Mouse (Mus musculus) neural tube, embryonic 15.5 days (tissue): ENCODE measurements around the gene Aff4. TPM values are rescaled to one million over a fixed set of nuclear protein-coding genes. Genes with fewer than 3 reads are reported as not detected.

Source experiments
- ATAC-seq: fragments of 200-750 bp; cut with Nextera tagmentation; 2 replicates; pipeline ENCODE4 v1.8.0; 2017; ENCODE audit warnings: mild to moderate bottlenecking, moderate TSS enrichment, moderate library complexity; ENCODE audit not compliant: low FRiP score
- H3K27ac ChIP-seq: fragments of 300-500 bp; sonication (generic); replicated peaks from 2 replicates; pipeline ENCODE4 v1.5.1; 2015; ENCODE audit warnings: mild to moderate bottlenecking, inconsistent platforms
- H3K27me3 ChIP-seq: fragments of 300-500 bp; sonication (generic); replicated peaks from 2 replicates; pipeline ENCODE4 v1.6.1; 2015; ENCODE audit warnings: inconsistent platforms
- H3K36me3 ChIP-seq: fragments of 300-500 bp; sonication (generic); 2 replicates; pipeline ENCODE4 v1.6.1; 2015; ENCODE audit warnings: inconsistent platforms
- H3K4me1 ChIP-seq: fragments of 300-500 bp; sonication (generic); 2 replicates; pipeline ENCODE4 v1.6.1; 2015; ENCODE audit warnings: inconsistent platforms
- H3K4me2 ChIP-seq: fragments of 300-500 bp; sonication (generic); 2 replicates; pipeline ENCODE4 v1.6.1; 2015; ENCODE audit warnings: inconsistent platforms, mild to moderate bottlenecking, moderate library complexity
- H3K4me3 ChIP-seq: fragments of 300-500 bp; sonication (generic); replicated peaks from 2 replicates; pipeline ENCODE4 v1.5.1; 2015; ENCODE audit warnings: mild to moderate bottlenecking, inconsistent platforms
- H3K9ac ChIP-seq: fragments of 300-500 bp; sonication (generic); replicated peaks from 2 replicates; pipeline ENCODE4 v1.6.1; 2015; ENCODE audit warnings: mild to moderate bottlenecking, inconsistent platforms
- H3K9me3 ChIP-seq: fragments of 300-500 bp; sonication (generic); replicated peaks from 2 replicates; pipeline ENCODE4 v1.6.1; 2016; ENCODE audit warnings: inconsistent platforms
- WGBS: fragments of 180-500 bp; shearing (Covaris S2); methylation state at CpG from one replicate; pipeline ENCODE4 v1.1.7; 2015; ENCODE audit warnings: mixed read lengths; 5-methylcytosine and 5-hydroxymethylcytosine counted together
- polyA plus RNA-seq: library from polyadenylated mRNA; unstranded; fragments of >200 nt; fragmentation: Nextera tagmentation; extraction: Ambion mirVana; gene quantifications from 2 replicates; pipeline ENCODE4 v1.2.1, GENCODE M21; 2015

Aff4 gene
- polyA plus RNA-seq, 1 experiment from 2014 or later = 35.5 TPM

DNA sequence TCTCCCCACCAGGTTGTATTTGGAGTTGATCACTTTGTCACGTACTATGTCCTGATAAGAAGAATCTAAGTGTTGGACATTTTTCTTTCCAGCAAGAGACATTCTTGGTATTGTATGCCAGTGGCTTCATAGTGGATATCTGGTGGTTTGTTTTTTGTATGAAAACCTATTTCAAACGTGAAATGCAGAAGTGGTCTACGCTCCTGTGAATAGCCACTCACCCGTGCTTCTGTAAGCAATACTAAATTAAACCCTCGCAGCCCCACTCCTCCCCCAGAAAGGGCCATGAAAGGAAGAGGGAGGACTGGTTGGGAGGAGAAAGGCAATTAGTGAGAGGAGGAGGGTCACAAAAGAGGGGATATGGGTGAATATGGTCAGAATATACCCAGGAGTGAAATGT, 7.9 kb upstream of the Aff4 start:
- H3K27me3 ChIP-seq = no peaks in the 10 kb centered on the region
- ATAC-seq = no peak
- no peaks in the 10 kb centered on the region for H3K9me3 ChIP-seq
- no peak overlapping the region for H3K4me2 ChIP-seq
- 64% methylated on average over 5 of the region's 5 CpGs for WGBS
- H3K4me1 ChIP-seq = no peaks in the 10 kb centered on the region
- H3K27ac ChIP-seq = no peak overlapping the region
- H3K36me3 ChIP-seq = no peaks in the 10 kb centered on the region
- H3K9ac ChIP-seq = no peak overlapping the region
- H3K4me3 ChIP-seq = no peak overlapping the region

GRCm38 (mm10) chr11:53345328-53345727, 5.3 kb upstream of the Aff4 start:
- H3K4me1 ChIP-seq = no peaks in the 10 kb centered on the region
- no peaks in the 10 kb centered on the region for H3K36me3 ChIP-seq
- no peaks in the 10 kb centered on the region for H3K9me3 ChIP-seq
- no peak for ATAC-seq
- 37% methylated on average over 5 of the region's 5 CpGs for WGBS
- no peak overlapping the region for H3K4me2 ChIP-seq
- no peak overlapping the region for H3K27ac ChIP-seq
- H3K27me3 ChIP-seq = no peaks in the 10 kb centered on the region
- H3K4me3 ChIP-seq = no peak overlapping the region
- H3K9ac ChIP-seq = no peak overlapping the region

DNA sequence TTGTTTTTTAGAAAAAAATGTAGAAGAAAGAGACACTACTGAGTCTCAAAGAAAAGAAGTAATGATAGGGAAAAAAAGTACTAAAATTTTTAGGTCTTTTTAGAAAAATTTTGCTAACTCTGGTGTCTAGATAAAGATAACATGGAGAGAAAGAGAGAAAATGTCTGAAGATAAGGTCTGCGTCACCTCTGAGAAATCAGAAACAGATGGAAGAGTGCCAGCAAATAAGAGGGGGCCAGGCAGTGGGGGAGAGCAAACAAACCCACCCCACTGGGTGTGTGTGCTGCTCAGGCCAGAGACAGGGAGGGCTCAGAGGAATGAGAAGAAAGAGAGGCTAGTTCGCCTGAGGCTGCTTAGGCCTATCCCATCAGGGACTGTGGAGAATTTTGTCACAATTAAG, 4.9 kb upstream of the Aff4 start:
- Histone ChIP-seq H3K4me2 (no peak overlapping the region), H3K4me1 (no peaks in the 10 kb centered on the region), H3K27ac (no peak overlapping the region), H3K27me3 (no peaks in the 10 kb centered on the region), H3K9ac (no peak overlapping the region), H3K9me3 (no peaks in the 10 kb centered on the region), H3K4me3 (no peak overlapping the region), H3K36me3 (no peaks in the 10 kb centered on the region)
- WGBS = 64% methylated on average over 2 of the region's 2 CpGs
- no peak for ATAC-seq

DNA sequence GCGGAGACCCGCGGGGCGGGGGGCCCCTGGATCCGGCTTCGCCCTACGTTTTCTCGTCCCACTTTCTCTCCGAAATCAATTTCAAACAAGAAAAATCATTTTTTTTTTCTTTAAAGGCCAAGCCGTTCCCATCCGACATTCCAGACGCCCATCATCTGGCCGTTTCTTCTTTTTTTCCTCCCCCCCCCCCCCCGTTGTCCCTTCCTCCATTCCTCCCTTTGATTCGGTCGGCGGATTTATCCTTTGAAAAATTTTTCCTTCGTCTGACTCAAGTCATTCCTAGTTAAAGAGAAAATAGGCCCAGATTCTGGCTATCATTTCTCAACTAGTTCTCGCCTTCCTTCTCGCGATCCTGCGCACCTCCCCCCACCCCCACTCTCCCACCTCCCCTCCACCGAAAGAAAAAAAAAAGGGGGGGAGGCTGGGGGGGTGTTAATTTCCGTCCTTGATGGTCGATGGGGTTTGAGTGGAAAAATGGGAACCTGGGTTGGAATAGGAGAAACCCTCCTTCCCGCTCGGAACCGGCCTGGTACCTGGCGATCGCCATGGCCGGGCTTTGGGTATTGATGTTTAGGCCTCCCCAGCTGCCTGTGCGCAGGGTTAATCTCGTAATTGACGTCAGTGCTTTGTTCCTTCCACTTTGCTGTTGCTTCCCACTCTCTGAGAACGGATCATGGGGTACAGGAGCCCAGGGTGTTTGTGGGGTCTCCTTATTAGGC, 750 bp downstream of the Aff4 start:
- peak; percentile 26; the same call in 1 of the 2 replicates for ATAC-seq
- under 1% methylated on average over 35 of the region's 35 CpGs for WGBS
- H3K27ac ChIP-seq = peak overlapping the region; percentile 99
- H3K9ac ChIP-seq = peak overlapping the region; percentile 99
- peak overlapping the region; percentile 96 for H3K4me3 ChIP-seq
- H3K4me1 ChIP-seq = peaks cover 15% of the 10 kb centered on the region
- H3K9me3 ChIP-seq = no peaks in the 10 kb centered on the region
- H3K36me3 ChIP-seq = no peaks in the 10 kb centered on the region
- H3K4me2 ChIP-seq = peak overlapping the region; percentile 76
- H3K27me3 ChIP-seq = no peaks in the 10 kb centered on the region

- H3K4me3 ChIP-seq = peak overlapping the region; percentile 96
- H3K9me3 ChIP-seq = no peaks in the 10 kb centered on the region
- peak overlapping the region; percentile 99 for H3K9ac ChIP-seq
- no peaks in the 10 kb centered on the region for H3K27me3 ChIP-seq
- ATAC-seq = no peak
- H3K4me1 ChIP-seq = peaks cover 15% of the 10 kb centered on the region
- H3K36me3 ChIP-seq = no peaks in the 10 kb centered on the region
- H3K4me2 ChIP-seq = peak overlapping the region; percentile 76
- H3K27ac ChIP-seq = peak overlapping the region; percentile 99
- 3% methylated on average over 14 of the region's 14 CpGs for WGBS
These were observed 1.4 kb downstream of the Aff4 start for GRCm38 (mm10) chr11:53351943-53352590.

DNA sequence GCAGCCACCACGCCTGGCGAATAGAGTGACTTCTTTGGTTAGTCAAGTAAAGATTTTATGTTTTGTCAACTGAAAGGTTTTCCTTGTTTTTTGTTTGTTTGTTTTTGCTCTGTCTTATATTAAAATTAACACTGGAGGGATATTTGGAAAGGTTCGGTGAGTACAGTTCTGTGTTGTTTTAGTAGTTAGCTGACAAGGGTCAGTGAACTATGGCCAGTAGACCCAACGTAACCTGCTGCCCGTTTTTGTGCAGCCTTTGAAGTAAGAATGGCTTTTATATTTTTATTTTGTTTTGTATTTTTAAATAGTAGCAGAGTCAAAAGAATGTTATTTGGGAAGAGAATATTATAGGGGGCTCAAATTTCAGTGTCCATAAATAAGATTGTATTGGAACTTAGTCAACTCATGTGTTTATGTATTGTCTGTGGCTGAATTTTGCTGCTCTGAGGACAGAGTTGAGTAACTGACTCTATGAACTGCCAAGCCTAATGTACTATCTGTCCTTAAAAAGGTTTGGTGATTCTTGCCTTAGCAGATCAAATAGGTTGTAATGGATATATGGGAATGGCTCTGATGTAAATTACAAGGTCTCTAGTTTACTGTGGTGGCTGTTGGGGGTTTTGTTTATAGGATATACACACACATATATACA, 8.0 kb downstream of the Aff4 start:
- no peak overlapping the region for H3K9ac ChIP-seq
- no peak overlapping the region for H3K4me2 ChIP-seq
- no peaks in the 10 kb centered on the region for H3K27me3 ChIP-seq
- 96% methylated on average over 5 of the region's 5 CpGs for WGBS
- H3K36me3 ChIP-seq = no peaks in the 10 kb centered on the region
- peaks cover 7% of the 10 kb centered on the region for H3K4me1 ChIP-seq
- no peaks in the 10 kb centered on the region for H3K9me3 ChIP-seq
- no peak overlapping the region for H3K4me3 ChIP-seq
- no peak overlapping the region for H3K27ac ChIP-seq
- no peak for ATAC-seq

GRCm38 (mm10) chr11:53367032-53367431, 16.4 kb downstream of the Aff4 start:
- Histone ChIP-seq H3K9ac (no peak overlapping the region), H3K4me1 (no peaks in the 10 kb centered on the region), H3K27me3 (no peaks in the 10 kb centered on the region), H3K9me3 (no peaks in the 10 kb centered on the region), H3K4me2 (no peak overlapping the region), H3K36me3 (peaks cover 11% of the 10 kb centered on the region), H3K4me3 (no peak overlapping the region), H3K27ac (no peak overlapping the region)
- no peak for ATAC-seq
- 94% methylated on average over 2 of the region's 2 CpGs for WGBS

- H3K27ac ChIP-seq = no peak overlapping the region
- H3K9me3 ChIP-seq = no peaks in the 10 kb centered on the region
- no peak for ATAC-seq
- whole genome bisulfite sequencing = 87% methylated on average over 1 of the region's 1 CpGs
- no peaks in the 10 kb centered on the region for H3K27me3 ChIP-seq
- no peak overlapping the region for H3K4me3 ChIP-seq
- peaks cover 49% of the 10 kb centered on the region for H3K36me3 ChIP-seq
- no peak overlapping the region for H3K9ac ChIP-seq
- H3K4me2 ChIP-seq = no peak overlapping the region
- H3K4me1 ChIP-seq = no peaks in the 10 kb centered on the region
These were observed 28.3 kb downstream of the Aff4 start for GRCm38 (mm10) chr11:53378918-53379317.

GRCm38 (mm10) chr11:53383758-53384428, 33.3 kb downstream of the Aff4 start:
- no peaks in the 10 kb centered on the region for H3K9me3 ChIP-seq
- WGBS = 95% methylated on average over 2 of the region's 2 CpGs
- no peak overlapping the region for H3K9ac ChIP-seq
- ATAC-seq = no peak
- H3K27me3 ChIP-seq = no peaks in the 10 kb centered on the region
- H3K27ac ChIP-seq = no peak overlapping the region
- H3K4me3 ChIP-seq = no peak overlapping the region
- no peaks in the 10 kb centered on the region for H3K4me1 ChIP-seq
- H3K4me2 ChIP-seq = no peak overlapping the region
- peaks cover 35% of the 10 kb centered on the region for H3K36me3 ChIP-seq

DNA sequence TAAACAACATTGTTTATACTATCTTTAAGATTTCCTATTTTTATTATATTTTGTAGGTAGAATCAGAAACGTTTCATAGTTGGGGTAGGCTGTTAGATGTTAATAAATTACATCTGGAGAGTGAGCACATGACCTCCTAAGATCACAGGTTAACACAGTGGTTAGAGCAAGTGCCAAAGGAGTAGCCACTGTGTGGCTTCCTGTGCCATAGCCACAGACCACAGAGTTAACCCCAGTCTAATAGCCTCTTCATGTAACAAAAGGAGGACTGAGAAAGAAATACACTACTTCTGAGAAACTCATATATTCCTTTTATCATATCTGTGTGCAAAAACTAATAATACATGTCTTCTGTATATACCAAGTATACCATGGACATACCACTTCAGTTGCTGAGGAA, 43.2 kb downstream of the Aff4 start:
- Histone ChIP-seq H3K36me3 (peaks cover 43% of the 10 kb centered on the region), H3K27me3 (no peaks in the 10 kb centered on the region), H3K9me3 (no peaks in the 10 kb centered on the region), H3K4me1 (no peaks in the 10 kb centered on the region), H3K4me2 (no peak overlapping the region), H3K27ac (no peak overlapping the region), H3K4me3 (no peak overlapping the region), H3K9ac (no peak overlapping the region)
- 90% methylated on average over 1 of the region's 1 CpGs for whole genome bisulfite sequencing
- no peak for ATAC-seq

GRCm38 (mm10) chr11:53403638-53404037, 53.0 kb downstream of the Aff4 start:
- Histone ChIP-seq H3K9me3 (no peaks in the 10 kb centered on the region), H3K4me3 (no peak overlapping the region), H3K36me3 (peaks cover 74% of the 10 kb centered on the region), H3K27ac (no peak overlapping the region), H3K4me1 (no peaks in the 10 kb centered on the region), H3K4me2 (no peak overlapping the region), H3K9ac (no peak overlapping the region), H3K27me3 (no peaks in the 10 kb centered on the region)
- no peak for ATAC-seq
- 96% methylated on average over 1 of the region's 1 CpGs for WGBS
